Mouse (Mus musculus) lung, postnatal 10 days (tissue): Measurements from ENCODE around the gene Crmp1.

Source experiments
- DNase-seq: peaks from one replicate; pipeline ENCODE4 v3.0.0; 2021

The Crmp1 gene

GRCm38 (mm10) chr5:37241224-37241623, 516 bp upstream of the Crmp1 start:
- no peak for DNase-seq

DNA sequence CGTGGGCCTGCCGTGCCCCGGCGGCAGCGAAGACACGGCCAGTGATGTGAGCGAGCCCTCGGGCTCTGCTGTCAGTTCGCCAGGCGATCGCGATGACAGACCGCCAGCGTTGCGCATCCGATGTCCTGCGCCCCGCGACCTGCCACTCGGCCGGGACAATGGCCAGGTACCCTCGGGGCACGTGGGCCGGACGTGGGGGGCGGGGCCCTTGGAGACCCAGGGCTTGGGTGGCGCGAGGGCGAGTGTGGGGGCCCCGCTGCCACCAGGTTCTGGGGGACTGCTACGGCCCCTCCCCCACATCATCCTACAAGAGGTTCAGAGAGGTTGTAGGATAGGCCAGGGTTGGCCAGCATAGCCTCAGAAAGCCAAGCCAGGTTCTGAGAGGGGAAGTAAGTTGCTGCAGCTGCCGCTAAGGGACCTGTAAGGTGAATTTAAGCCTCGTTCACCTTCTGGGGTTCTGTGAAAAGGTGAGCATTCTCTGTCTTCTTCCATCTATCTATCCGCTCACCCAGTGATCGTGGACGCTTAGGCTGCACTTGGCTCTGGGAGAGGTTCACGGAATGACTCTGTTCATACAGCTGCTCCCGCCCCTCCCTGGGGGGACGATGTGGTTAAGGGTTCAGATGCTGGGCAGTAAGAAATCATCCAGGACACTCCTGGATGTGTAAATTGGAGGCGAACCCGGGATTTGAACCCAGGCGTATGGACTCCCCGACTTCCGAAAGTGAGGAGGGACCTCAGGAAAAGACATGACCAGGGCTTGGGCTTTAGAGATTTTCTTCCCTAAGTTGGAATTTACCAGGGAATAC, 824 bp downstream of the Crmp1 start:
- DNase-seq, result no peak

- peak; percentile 83 for DNase-seq
These were observed 1.6 kb downstream of the Crmp1 start for GRCm38 (mm10) chr5:37243169-37243886.

DNA sequence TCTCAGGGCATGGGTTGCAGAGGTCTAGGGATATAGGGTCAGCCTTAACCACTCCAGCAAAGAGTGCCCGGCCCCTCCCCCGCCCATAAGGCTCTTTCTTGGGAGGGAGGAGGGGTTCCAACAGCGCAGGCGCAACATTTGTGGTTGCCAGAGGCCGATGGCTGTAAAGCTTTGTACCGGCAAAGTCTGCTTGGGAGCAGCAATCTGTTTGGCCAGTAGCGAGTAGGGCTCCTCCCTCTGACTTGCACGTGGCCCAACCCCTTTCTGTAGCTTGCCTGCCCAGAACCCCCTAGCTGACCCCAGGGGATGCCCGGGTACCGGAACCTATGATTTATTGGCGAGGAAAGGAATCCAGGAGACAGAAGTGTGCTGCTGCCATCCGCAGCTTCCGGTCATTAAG, 2.4 kb downstream of the Crmp1 start:
- no peak for DNase-seq

DNA sequence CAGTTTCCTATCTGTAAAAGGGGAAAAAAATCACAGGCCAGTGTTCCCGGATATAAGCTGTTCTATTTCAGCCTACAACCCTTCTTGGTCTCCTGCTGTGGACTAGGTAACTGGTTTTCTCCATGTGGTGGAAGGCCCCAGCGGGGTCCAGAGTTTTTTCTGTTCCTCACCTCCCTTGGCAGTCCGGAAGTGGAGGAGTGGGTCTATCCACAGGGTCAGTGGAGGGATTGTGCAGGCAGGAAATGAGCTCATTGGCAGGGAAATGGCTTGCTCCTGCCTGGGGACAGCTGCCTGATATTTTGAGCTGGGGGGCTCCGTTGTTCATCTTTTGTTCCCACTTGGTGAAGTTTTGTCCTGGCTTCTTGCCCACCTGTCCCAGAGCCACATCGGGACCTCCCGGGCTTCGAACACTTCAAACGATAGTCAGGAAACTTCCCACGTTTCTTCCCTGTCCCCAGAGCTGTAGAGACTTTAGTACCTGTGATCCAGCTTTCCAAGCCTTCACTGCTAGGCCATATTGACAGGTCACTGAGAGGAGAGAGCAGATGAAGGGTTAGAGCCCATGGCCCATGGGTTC, 3.0 kb downstream of the Crmp1 start:
- no peak for DNase-seq

DNA sequence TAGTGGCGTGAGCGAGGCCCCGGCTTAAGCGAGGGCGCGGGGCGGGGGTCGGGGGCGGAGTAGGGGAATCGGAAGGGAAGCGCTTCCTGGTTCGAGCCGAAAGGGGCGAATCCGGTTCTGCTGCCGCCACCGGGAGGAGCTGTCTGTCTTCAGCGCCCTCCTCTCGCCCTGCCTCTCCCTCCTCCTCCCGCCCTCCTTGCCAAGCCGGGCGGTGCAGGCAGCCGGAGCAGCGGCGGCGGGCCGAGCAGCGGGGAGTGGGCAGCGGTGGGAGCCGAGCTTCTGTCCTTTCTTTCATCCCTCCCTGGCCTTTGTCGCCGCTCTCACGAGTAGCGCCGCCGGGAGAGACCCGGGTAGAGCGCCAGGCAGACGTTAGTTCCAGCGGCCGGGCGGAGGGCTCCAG, 3.9 kb downstream of the Crmp1 start:
- DNase-seq, result no peak

GRCm38 (mm10) chr5:37246138-37246910, 4.6 kb downstream of the Crmp1 start:
- no peak for DNase-seq

- no peak for DNase-seq
These were observed 5.7 kb downstream of the Crmp1 start for GRCm38 (mm10) chr5:37247456-37247855.

DNA sequence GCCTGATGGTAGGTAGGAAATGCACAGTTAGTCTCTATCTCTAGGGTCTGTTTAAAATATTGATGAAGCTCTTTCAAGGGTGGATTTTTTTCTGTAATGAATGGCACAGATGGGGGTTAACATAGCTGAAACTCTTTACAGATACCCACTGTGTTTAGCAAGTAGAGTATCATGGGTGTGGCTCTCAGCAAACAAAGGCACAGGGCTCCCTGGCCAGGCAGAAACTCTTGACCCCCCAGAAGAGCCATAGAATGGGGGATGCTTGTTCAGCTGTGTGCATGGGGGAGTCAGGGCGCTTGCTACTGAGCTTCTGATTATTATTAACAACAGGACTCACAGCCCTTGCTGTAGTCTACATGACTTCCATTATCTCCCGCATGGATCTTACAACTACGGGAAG, 7.1 kb downstream of the Crmp1 start:
- DNase-seq, result no peak

DNA sequence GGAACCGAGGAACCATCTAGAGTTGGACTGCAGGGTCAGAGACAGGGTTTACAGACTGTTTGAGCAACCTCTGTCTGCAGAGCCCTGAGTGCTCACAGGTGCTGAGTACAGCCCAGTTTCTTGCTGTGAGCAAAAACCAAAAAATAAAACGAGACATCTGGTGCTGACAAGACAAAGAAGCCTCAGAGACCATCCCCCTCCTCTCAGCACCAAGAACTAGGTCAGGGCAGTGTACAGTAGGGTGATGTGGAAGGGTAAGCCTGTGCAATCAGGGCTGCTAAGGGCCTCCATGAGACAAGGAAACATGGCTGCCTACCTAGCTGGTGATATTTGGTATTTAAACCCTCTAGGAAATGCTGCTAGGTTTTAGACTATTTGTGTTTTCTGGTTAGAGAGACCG, 9.9 kb downstream of the Crmp1 start:
- no peak for DNase-seq

DNA sequence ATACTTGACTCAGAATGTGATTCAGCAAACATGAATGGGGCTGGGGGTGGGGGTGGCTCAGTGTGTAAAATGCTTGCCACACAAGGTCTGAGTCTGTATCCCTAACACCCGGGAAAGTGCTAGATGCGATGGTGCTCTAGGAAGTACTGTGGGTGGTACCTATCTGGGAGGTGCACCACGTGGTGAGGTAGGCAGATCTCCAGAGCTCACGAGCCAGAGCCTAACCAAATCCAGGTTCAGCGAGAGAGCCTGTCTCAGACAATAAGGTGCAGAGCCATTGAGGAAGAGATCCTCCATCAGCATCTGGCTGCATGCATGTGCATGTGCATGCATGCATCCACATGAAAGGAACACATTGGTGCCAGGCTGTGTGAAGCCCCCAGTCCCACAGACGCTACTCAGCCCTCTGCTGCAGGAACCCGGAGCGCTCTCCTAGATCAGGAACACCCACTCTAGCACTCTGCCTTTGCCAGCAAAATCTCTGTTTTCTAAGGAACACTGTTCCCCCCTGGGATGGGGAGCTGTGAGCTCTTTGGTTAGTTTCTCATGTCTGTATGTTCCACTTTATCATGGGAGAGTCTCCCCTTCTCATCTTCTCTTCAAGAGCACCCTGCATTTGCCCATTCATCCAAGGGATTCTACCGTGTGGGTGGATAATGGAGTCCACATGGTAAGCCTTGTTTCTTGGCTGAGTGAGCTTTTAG, 10.5 kb downstream of the Crmp1 start:
- no peak for DNase-seq

DNA sequence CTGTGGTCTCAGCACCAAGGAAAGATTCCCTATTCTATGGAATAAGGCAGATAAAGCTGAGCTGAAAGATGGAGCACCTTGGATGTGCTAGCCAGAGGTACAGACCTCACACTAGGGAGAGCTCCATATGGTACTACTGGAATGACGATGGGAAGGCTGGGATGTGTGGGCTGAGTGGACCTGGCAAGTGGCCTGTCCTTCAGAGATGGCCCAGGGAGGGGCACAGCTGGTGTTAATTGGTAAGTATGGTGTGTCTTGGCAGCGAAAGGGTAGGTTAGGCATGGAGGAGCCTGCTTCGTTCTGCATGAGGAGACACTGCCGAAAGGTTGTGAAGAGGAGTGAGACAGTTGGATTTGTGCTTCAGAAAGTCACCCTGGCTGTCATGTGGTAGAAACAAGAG, 12.8 kb downstream of the Crmp1 start:
- no peak for DNase-seq

DNA sequence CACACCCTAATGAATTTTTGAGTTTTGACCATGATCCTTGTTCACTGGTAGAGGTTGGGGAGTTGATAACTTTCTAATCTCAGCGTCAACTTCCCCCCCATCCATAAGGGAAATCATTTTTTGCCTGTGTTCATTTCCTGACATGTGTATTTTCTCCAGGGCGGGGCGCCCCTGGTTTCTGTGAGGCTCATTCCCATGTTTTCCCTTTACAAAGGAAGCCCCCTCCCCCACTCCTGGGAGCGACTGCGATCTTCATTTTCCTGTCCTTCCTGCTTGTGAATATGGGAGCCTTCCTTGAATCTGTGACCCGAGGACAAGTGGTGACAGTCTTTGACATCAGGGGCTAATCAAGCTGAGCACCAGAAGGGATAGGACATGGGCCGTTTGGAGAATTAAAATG, 15.1 kb downstream of the Crmp1 start:
- DNase-seq, result no peak

- DNase-seq, result peak; percentile 47
These were observed 15.5 kb downstream of the Crmp1 start for GRCm38 (mm10) chr5:37257243-37257642.

- no peak for DNase-seq
These were observed 20.0 kb downstream of the Crmp1 start for GRCm38 (mm10) chr5:37261734-37262133.

DNA sequence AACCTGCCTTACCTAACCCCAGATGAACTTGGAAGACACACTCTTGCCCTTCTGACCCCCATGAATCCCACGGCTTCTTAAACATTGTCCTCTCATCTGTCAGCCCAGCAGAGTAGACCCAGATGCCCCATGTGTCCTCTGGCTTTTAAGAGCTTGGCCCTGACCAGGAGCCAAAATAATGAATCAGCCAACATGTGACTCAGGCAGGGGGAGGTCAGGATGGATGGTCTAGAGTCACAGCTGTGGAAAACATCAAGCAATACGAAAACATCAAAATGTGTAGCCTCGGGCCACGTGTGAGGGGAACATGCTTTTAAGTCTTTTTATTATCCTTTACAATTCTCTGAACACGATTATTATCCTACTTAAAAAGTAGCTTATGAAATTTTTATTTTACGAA, 22.1 kb downstream of the Crmp1 start:
- DNase-seq, result no peak

DNA sequence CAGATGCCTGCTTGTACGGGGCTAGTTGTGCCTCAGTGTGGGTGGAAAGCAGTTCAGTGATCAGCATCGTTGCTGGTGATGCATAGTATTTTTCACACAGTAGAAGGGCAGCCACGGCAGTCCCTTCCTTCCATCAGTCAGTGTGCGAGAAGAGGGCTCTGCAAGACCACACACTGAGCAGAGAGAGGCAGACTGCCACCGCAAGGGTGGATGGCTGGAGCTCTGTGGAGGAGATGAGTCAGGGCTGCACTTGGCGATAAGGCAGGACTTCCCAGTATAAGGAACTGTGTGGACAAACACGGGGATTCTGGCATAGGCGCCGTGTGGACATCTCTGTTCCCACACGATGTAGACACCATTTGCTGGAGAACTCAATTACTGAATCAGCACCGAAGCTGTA, 39.3 kb downstream of the Crmp1 start:
- DNase-seq, result no peak

DNA sequence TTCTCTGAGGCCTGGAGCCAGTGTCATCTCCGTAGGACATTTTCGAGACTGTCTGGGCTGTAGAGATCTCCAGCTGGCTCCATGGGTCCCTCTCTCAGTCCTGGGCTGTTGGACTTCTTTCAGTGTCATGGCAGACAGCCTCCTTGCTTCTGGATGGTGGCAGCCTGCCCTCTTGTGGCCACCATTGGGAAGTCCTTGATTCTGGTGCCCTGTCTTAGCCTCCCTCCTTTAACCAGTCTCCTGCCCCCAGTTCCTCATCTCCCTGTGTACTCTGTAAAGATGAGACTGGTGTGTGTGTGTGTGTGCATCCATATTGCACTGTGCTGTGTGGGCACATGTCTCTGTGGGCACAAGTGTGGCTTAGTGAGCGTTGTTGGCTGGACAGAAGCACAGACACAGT, 46.6 kb downstream of the Crmp1 start:
- peak; percentile 23 for DNase-seq

- peak; percentile 31 for DNase-seq
These were observed 47.5 kb downstream of the Crmp1 start for GRCm38 (mm10) chr5:37289236-37289635.

GRCm38 (mm10) chr5:37290983-37291382, 49.2 kb downstream of the Crmp1 start:
- no peak for DNase-seq

- no peak for DNase-seq
These were observed 55.0 kb downstream of the Crmp1 start for GRCm38 (mm10) chr5:37296717-37297116.

- peak; percentile 27 for DNase-seq
These were observed 56.6 kb downstream of the Crmp1 start for GRCm38 (mm10) chr5:37298370-37298769.

- no peak for DNase-seq
These were observed 68.3 kb downstream of the Crmp1 start for GRCm38 (mm10) chr5:37310026-37310425.
